Mouse (Mus musculus) ES-E14 (cell line): ENCODE measurements around the gene Bcas2. TPM values are rescaled to one million over a fixed set of nuclear protein-coding genes. Genes with fewer than 3 reads are reported as not detected.

ENCODE experiments used
- DNase-seq: peaks from one replicate; pipeline ENCODE4 v3.0.0-alpha.2; 2013; ENCODE audit warnings: low read depth, low spot score
- H3K27ac ChIP-seq: 2 replicates; pipeline ENCODE4 v1.5.1; 2012; ENCODE audit warnings: low read depth, mild to moderate bottlenecking, low read length, moderate library complexity, mixed read lengths; ENCODE audit not compliant: poor library complexity, insufficient read depth, severe bottlenecking
- H3K36me3 ChIP-seq: 2 replicates; pipeline ENCODE4 v1.6.1; 2012; ENCODE audit warnings: mild to moderate bottlenecking, low read length, moderate library complexity, mixed read lengths; ENCODE audit not compliant: control insufficient read depth, poor library complexity, insufficient read depth, severe bottlenecking
- H3K4me1 ChIP-seq, 2 experiments: fragments of 150-350 bp in 1 of 2; sonication (generic) in 1 of 2; 2 replicates each; pipeline ENCODE4 v1.6.1; 2012; ENCODE audit warnings: low read length in 2 of 2, mild to moderate bottlenecking in 1 of 2, mixed read lengths in 1 of 2; ENCODE audit not compliant: control insufficient read depth in 2 of 2, insufficient read depth in 2 of 2, poor library complexity in 1 of 2
- H3K4me3 ChIP-seq, 2 experiments: fragments of 150-350 bp in 1 of 2; sonication (generic) in 1 of 2; 2 replicates each; pipeline ENCODE4 v1.5.1; 2012; ENCODE audit warnings: low read length in 2 of 2, low read depth in 1 of 2, mild to moderate bottlenecking in 1 of 2, mixed read lengths in 1 of 2; ENCODE audit not compliant: insufficient read depth in 1 of 2, poor library complexity in 1 of 2, severe bottlenecking in 1 of 2
- H3K9ac ChIP-seq: 2 replicates; pipeline ENCODE4 v1.6.1; 2012; ENCODE audit warnings: low read depth, mild to moderate bottlenecking, low read length, mixed read lengths; ENCODE audit not compliant: poor library complexity, insufficient read depth, severe bottlenecking
- H3K9me3 ChIP-seq: fragments of 150-350 bp; sonication (generic); 2 replicates; pipeline ENCODE4 v1.6.1; 2012; ENCODE audit warnings: low read depth, mild to moderate bottlenecking, low read length; ENCODE audit not compliant: control insufficient read depth, insufficient read depth
- CHD2 ChIP-seq: IDR thresholded peaks from 2 replicates; pipeline ENCODE4 v1.6.1; 2014; ENCODE audit warnings: mild to moderate bottlenecking, low read depth, low read length, inconsistent platforms
- HCFC1 ChIP-seq: IDR thresholded peaks from 2 replicates; pipeline ENCODE4 v1.6.1; 2012; ENCODE audit warnings: low read length, inconsistent platforms, borderline replicate concordance; ENCODE audit not compliant: insufficient read depth
- MAFK ChIP-seq: IDR thresholded peaks from 2 replicates; pipeline ENCODE4 v1.6.1; 2014; ENCODE audit warnings: mild to moderate bottlenecking, low read depth, low read length, inconsistent platforms; ENCODE audit not compliant: insufficient read depth
- ZC3H11A ChIP-seq: IDR thresholded peaks from 2 replicates; pipeline ENCODE4 v1.6.1; 2012; ENCODE audit warnings: low read depth, mild to moderate bottlenecking, inconsistent platforms, low read length, borderline replicate concordance
- ZNF384 ChIP-seq: IDR thresholded peaks from 2 replicates; pipeline ENCODE4 v1.6.1; 2012; ENCODE audit warnings: low read depth, low read length, inconsistent platforms
- in situ Hi-C, 2 experiments: fragments of 600-800 bp; cut with MboI; formaldehyde crosslinking; loops; one replicate each; pipeline ENCODE4 v1.15.1; 2025; ENCODE audit warnings: low sequenced_read_pairs in 2 of 2, inconsistent platforms in 1 of 2; ENCODE audit not compliant: unreplicated experiment in 2 of 2
- total RNA-seq: library from RNA; depleted of rRNA; stranded (reverse); fragments of 300-350 nt; gene quantifications from 2 replicates; pipeline ENCODE4 v1.2.3, GENCODE M21; 2012; rRNA removed

Bcas2 gene
- total RNA-seq, result 86.4 and 102 TPM in 2 replicates

DNA sequence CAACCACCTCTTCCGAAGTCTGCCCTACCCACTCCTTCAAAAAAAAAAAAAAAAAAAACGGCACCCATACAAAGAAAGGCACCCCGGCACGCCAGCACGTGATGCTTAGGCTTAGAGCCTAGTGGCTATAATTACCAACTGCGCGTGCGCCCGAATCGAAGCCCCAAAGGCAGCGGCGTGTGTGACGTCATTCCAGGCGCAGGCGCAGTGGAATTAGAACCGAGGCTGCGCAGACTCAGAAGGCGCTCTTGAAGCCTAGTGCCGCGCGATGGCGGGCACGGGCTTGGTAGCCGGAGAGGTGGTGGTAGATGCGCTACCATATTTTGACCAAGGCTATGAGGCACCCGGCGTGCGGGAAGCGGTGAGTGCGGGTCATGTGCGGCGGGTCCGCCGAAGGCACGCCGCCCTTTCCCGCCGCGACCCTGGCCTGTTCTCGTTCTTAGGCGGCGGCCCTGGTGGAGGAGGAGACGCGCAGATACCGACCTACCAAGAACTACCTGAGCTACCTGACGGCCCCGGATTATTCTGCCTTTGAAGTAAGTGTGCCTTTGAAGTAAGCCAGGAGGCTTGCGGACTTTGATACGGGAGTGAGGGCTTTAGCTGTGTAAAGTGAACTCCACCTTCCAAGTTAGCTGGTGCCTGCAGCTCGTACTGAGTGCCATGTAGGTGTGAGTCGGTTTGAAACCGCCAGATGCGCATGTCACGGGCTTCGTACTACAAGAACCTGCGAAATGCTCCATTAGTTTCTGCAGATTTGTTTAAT is at the start of gene Bcas2:
TSS of gene Bcas2 (plus strand) at position 151 of the 763 bp plus-strand sequence.
- Histone ChIP-seq H3K4me1 (peaks cover 0 to 6% of the 10 kb centered on the region in 2 experiments; a peak in 1 of 4 replicates), H3K4me3 (peak within 1 kb of the TSS; percentile 77 to 87), H3K9me3 (no peaks in the 10 kb centered on the region), H3K27ac (peak within 1 kb of the TSS; percentile 72), H3K36me3 (peaks cover 28% of the 10 kb centered on the region), H3K9ac (peak within 1 kb of the TSS; percentile 96)
- TF ChIP-seq ZNF384 (peak; percentile 95), ZC3H11A (no peak), HCFC1 (peak; percentile 73)
- peak; percentile 98 for DNase-seq
- in situ Hi-C loops, result no loop called here

DNA sequence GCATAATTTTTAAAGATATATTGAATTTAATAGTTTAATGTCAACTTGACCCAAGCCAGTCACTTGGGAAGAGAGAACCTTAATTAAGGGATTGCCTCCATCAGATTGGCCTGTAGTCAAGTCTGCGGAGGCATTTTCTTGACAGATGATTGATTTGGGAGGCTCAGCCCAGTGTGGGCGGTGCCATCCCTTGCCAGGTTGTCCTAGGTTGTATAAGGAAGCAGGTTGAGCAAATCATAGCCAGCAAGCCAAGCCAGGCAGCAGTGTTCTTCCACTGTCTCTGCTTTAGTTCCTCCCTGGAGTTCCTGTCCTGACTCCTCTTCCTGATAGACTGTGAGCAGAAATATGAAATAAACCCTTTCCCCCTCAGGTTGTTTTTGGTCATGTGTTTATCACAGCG is 47.8 kb upstream of the Bcas2 start:
- Histone ChIP-seq H3K9me3 (no peaks in the 10 kb centered on the region), H3K4me3 (no peak overlapping the region), H3K4me1 (peaks cover 11 to 15% of the 10 kb centered on the region in 2 experiments; a peak in 2 of 4 replicates), H3K27ac (no peak overlapping the region), H3K9ac (no peak overlapping the region), H3K36me3 (no peaks in the 10 kb centered on the region)
- in situ Hi-C loops, result no loop called here
- no peak for TF ChIP-seq CHD2
- no peak for TF ChIP-seq MAFK
- TF ChIP-seq ZC3H11A, result no peak
- TF ChIP-seq HCFC1, result no peak
- TF ChIP-seq ZNF384, result no peak
- no peak for DNase-seq

GRCm38 (mm10) chr3:103126138-103126537 is 45.3 kb upstream of the Bcas2 start:
- H3K9ac ChIP-seq, result no peak overlapping the region
- no peak overlapping the region for H3K4me3 ChIP-seq
- TF ChIP-seq CHD2 (no peak), ZC3H11A (0 out of 2 replicates have a peak, but pooled peaks have one; percentile 31)
- in situ Hi-C loops, result no loop called here
- H3K9me3 ChIP-seq, result no peaks in the 10 kb centered on the region
- H3K36me3 ChIP-seq, result no peaks in the 10 kb centered on the region
- peaks cover 16 to 20% of the 10 kb centered on the region in 2 experiments for H3K4me1 ChIP-seq
- DNase-seq, result no peak
- peak overlapping the region; percentile 80; the same call in 1 of the 2 replicates for H3K27ac ChIP-seq

DNA sequence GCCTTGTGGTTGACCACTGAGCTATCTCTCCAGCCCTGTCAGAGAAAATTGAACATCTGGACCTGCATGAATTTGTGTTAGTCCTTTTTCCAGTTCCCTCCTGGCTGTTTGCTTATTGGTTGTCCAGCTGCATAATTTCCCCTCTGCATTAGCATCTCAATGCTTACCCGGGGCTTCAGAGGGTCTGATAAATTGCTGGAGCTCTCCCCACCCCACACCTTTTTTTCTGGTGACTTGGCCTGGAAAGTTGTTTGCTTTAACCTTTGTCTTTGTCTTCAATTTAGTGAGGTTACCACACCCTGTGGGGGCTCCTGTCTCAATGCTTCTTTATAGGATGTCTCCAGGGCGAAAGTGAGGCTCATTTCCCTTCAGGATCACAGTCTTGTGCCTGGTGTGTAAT is 44.3 kb upstream of the Bcas2 start:
- H3K36me3 ChIP-seq, result peaks cover 8% of the 10 kb centered on the region
- no peak overlapping the region for H3K9ac ChIP-seq
- peaks cover 16 to 21% of the 10 kb centered on the region in 2 experiments for H3K4me1 ChIP-seq
- peak overlapping the region; percentile 93; the same call in 1 of the 2 replicates for H3K27ac ChIP-seq
- H3K4me3 ChIP-seq, result peak overlapping the region; percentile 33 to 49; a peak in 3 of 4 replicates
- no peaks in the 10 kb centered on the region for H3K9me3 ChIP-seq
- no peak for TF ChIP-seq ZC3H11A
- peak; percentile 60; the same call in 1 of the 2 replicates for TF ChIP-seq ZNF384
- in situ Hi-C loops, result no loop called here
- DNase-seq, result peak; percentile 70

DNA sequence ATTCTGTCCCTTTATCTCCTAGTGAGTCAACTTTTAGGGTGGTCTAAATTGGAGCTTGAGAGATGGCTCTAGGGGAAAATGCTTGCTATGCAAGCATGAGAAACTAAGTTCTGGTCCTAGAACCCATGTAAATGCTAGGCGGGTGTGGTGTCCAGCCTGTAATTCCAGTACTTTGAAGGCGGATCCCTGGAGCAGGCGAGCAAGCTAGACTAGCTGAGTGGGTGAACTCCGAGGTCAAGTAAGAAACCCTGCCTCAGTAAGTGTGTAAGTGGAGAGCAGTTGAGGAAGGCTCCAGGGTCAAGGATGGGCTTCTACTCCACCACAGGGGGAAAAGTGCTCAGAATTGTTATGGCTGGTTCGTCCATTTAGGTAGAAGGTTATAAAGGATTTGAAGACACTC is 43.7 kb upstream of the Bcas2 start:
- peak; percentile 36 for DNase-seq
- in situ Hi-C loops, result no loop called here
- no peak overlapping the region; the same call in 1 of the 2 replicates for H3K9ac ChIP-seq

More for the DNA sequence above, 43.7 kb upstream of the Bcas2 start:
- H3K36me3 ChIP-seq, result peaks cover 11% of the 10 kb centered on the region
- no peaks in the 10 kb centered on the region for H3K9me3 ChIP-seq
- peak overlapping the region; percentile 33 to 49 for H3K4me3 ChIP-seq
- TF ChIP-seq HCFC1, result no peak
- TF ChIP-seq MAFK, result no peak
- TF ChIP-seq ZNF384, result no peak
- TF ChIP-seq ZC3H11A, result no peak
- TF ChIP-seq CHD2, result no peak
- H3K27ac ChIP-seq, result peak overlapping the region; percentile 93
- H3K4me1 ChIP-seq, result peaks cover 18 to 22% of the 10 kb centered on the region in 2 experiments
